Mouse (Mus musculus) midbrain, embryonic 16.5 days (tissue): ENCODE data around the gene Slc25a16. TPM values are rescaled to one million over a fixed set of nuclear protein-coding genes. Genes with fewer than 3 reads are reported as not detected.

Experiments
- polyA plus RNA-seq: library from polyadenylated mRNA; unstranded; fragments of >200 nt; fragmentation: Nextera tagmentation; extraction: Ambion mirVana; gene quantifications from 2 replicates; pipeline ENCODE4 v1.2.1, GENCODE M21; 2015

Slc25a16 gene
- polyA plus RNA-seq, 1 experiment from 2014 or later, result 15.1 TPM

Other genes starting within 250 kb of the Slc25a16 start
- gene Stox1, start 194.5 kb upstream of the Slc25a16 start, polyA plus RNA-seq, result 3.5 and 5.4 TPM in 2 replicates
- gene Ccar1, start 128.3 kb upstream of the Slc25a16 start, polyA plus RNA-seq, result 88.7 and 102 TPM in 2 replicates
- 42.0 and 42.4 TPM in 2 replicates for gene Tet1, start 11.6 kb upstream of the Slc25a16 start, polyA plus RNA-seq
- 3.5 and 4.0 TPM in 2 replicates for gene Dna2, start 26.4 kb downstream of the Slc25a16 start, polyA plus RNA-seq
- 61.2 and 63.0 TPM in 2 replicates for gene Rufy2, start 59.6 kb downstream of the Slc25a16 start, polyA plus RNA-seq
- gene Hnrnph3, start 103.6 kb downstream of the Slc25a16 start, polyA plus RNA-seq, result 140 and 167 TPM in 2 replicates
- 0.77 and 0.80 TPM in 2 replicates for gene Pbld2, start 103.7 kb downstream of the Slc25a16 start, polyA plus RNA-seq
- gene Pbld1, start 139.5 kb downstream of the Slc25a16 start, polyA plus RNA-seq, result 0.50 TPM in 2 replicates
- 2.3 and 2.6 TPM in 2 replicates for gene Atoh7, start 179.0 kb downstream of the Slc25a16 start, polyA plus RNA-seq